Mouse (Mus musculus): ENCODE data around the gene Lrrc8c. TPM values are rescaled to one million over a fixed set of nuclear protein-coding genes. Genes with fewer than 3 reads are reported as not detected.

Gene Lrrc8c
- polyA plus RNA-seq (2021): 7.5 TPM

GRCm38 (mm10) chr5:105519096-105519975 lies at the start of gene Lrrc8c:
TSS of gene Lrrc8c (plus strand) at chr5:105519388.
- DNase-seq (ENCODE audit: low read depth, low spot score): no peak
- POLR2A ChIA-PET: interaction anchor here (0.8 to 1.3 kb wide), 4 partner anchors 14 to 136 kb away, joined by 3 to 4 read pairs (median 3); no protein-coding TSS in a partner anchor

GRCm38 (mm10) chr5:105472983-105473705 lies 46.0 kb upstream of the Lrrc8c start:
- DNase-seq (ENCODE audit: low read depth, low spot score) (peak; percentile 20), ATAC-seq (peak; percentile 71)
- POLR2A ChIA-PET: interaction anchor here (0.9 kb wide), 1 partner anchor 8 kb away, joined by 3 read pairs; no protein-coding TSS in a partner anchor
- H3K27me3 ChIP-seq: no peaks in the 10 kb centered on the region
- no peak for TF ChIP-seq CTCF (IDR thresholded peaks at IDR 0.05)
- CTCF ChIA-PET: interaction anchor here (0.8 to 2.5 kb wide), 2 partner anchors 12 to 69 kb away, joined by 3 to 8 read pairs; no protein-coding TSS in a partner anchor
- in situ Hi-C loops (cut with MboI; ENCODE audit: low pct_unique_long_range_greater_than_20kb): no loop called here

More at GRCm38 (mm10) chr5:105519096-105519975, at the start of gene Lrrc8c:
- TF ChIP-seq CTCF (IDR thresholded peaks at IDR 0.05): peak; percentile 69
- in situ Hi-C loops (cut with MboI; ENCODE audit: low pct_unique_long_range_greater_than_20kb): loop anchor here (5.0 kb wide), 1 partner anchor 133 kb away; no protein-coding TSS in a partner anchor
- ATAC-seq: peak; percentile 96
- CTCF ChIA-PET: interaction anchor here (0.6 to 2.0 kb wide), 11 partner anchors 21 to 350 kb away, joined by 3 to 14 read pairs (median 3); no protein-coding TSS in a partner anchor
- H3K27me3 ChIP-seq: no peaks in the 10 kb centered on the region

GRCm38 (mm10) chr5:105477527-105477926 lies 41.7 kb upstream of the Lrrc8c start:
- DNase-seq (ENCODE audit: low read depth, low spot score): no peak
- TF ChIP-seq CTCF (IDR thresholded peaks at IDR 0.05): no peak
- no peak for ATAC-seq
- POLR2A ChIA-PET: no interaction called here
- no peaks in the 10 kb centered on the region for H3K27me3 ChIP-seq
- in situ Hi-C loops (cut with MboI; ENCODE audit: low pct_unique_long_range_greater_than_20kb): no loop called here
- CTCF ChIA-PET: interaction anchor here (1.1 kb wide), 1 partner anchor 15 kb away, joined by 3 read pairs; no protein-coding TSS in a partner anchor

- CTCF ChIA-PET: interaction anchor here (0.8 to 2.8 kb wide), 5 partner anchors 8 to 79 kb away, joined by 3 to 10 read pairs (median 3); no protein-coding TSS in a partner anchor
- POLR2A ChIA-PET: no interaction called here
- no peak for DNase-seq (ENCODE audit: low read depth, low spot score)
- no peaks in the 10 kb centered on the region for H3K27me3 ChIP-seq
- TF ChIP-seq CTCF (IDR thresholded peaks at IDR 0.05): no peak
- ATAC-seq: no peak
- in situ Hi-C loops (cut with MboI; ENCODE audit: low pct_unique_long_range_greater_than_20kb): no loop called here
Measured at GRCm38 (mm10) chr5:105479673-105480072, 39.5 kb upstream of the Lrrc8c start.

- CTCF ChIA-PET: interaction anchor here (1.0 to 2.8 kb wide), 8 partner anchors 7 to 174 kb away, joined by 3 to 10 read pairs (median 4); no protein-coding TSS in a partner anchor
Measured at GRCm38 (mm10) chr5:105480561-105480960, 38.6 kb upstream of the Lrrc8c start.

GRCm38 (mm10) chr5:105483632-105484031 lies 35.6 kb upstream of the Lrrc8c start:
- DNase-seq (ENCODE audit: low read depth, low spot score): no peak
- POLR2A ChIA-PET: no interaction called here
- CTCF ChIA-PET: interaction anchor here (1.8 to 2.0 kb wide), 2 partner anchors 10 to 78 kb away, joined by 6 to 8 read pairs; no protein-coding TSS in a partner anchor
- no peak for ATAC-seq
- in situ Hi-C loops (cut with MboI; ENCODE audit: low pct_unique_long_range_greater_than_20kb): no loop called here
- no peak for TF ChIP-seq CTCF (IDR thresholded peaks at IDR 0.05)
- H3K27me3 ChIP-seq: no peaks in the 10 kb centered on the region

More at GRCm38 (mm10) chr5:105480561-105480960, 38.6 kb upstream of the Lrrc8c start:
- ATAC-seq: no peak
- no peak for TF ChIP-seq CTCF (IDR thresholded peaks at IDR 0.05)
- no peak for DNase-seq (ENCODE audit: low read depth, low spot score)
- no peaks in the 10 kb centered on the region for H3K27me3 ChIP-seq
- in situ Hi-C loops (cut with MboI; ENCODE audit: low pct_unique_long_range_greater_than_20kb): no loop called here
- POLR2A ChIA-PET: no interaction called here

- in situ Hi-C loops (cut with MboI; ENCODE audit: low pct_unique_long_range_greater_than_20kb): no loop called here
- no peak for DNase-seq (ENCODE audit: low read depth, low spot score)
- ATAC-seq: no peak
- ChIA-PET POLR2A (no interaction called here), CTCF (interaction anchor here (1.8 to 2.0 kb wide), 2 partner anchors 11 to 79 kb away, joined by 6 to 8 read pairs; no protein-coding TSS in a partner anchor)
- H3K27me3 ChIP-seq: no peaks in the 10 kb centered on the region
- no peak for TF ChIP-seq CTCF (IDR thresholded peaks at IDR 0.05)
Measured at GRCm38 (mm10) chr5:105484247-105484646, 34.9 kb upstream of the Lrrc8c start.

GRCm38 (mm10) chr5:105484891-105485290 lies 34.3 kb upstream of the Lrrc8c start:
- in situ Hi-C loops (cut with MboI; ENCODE audit: low pct_unique_long_range_greater_than_20kb): no loop called here
- ATAC-seq (no peak), DNase-seq (ENCODE audit: low read depth, low spot score) (no peak)
- TF ChIP-seq CTCF (IDR thresholded peaks at IDR 0.05): no peak
- H3K27me3 ChIP-seq: no peaks in the 10 kb centered on the region
- ChIA-PET CTCF (interaction anchor here (1.8 to 2.0 kb wide), 2 partner anchors 12 to 79 kb away, joined by 6 to 8 read pairs; no protein-coding TSS in a partner anchor), POLR2A (no interaction called here)

- ChIA-PET CTCF (interaction anchor here (1.2 to 7.8 kb wide), 3 partner anchors 29 to 147 kb away, joined by 3 to 56 read pairs (median 4); partner anchors contain the start of gene Lrrc8c), POLR2A (no interaction called here)
- no peak for DNase-seq (ENCODE audit: low read depth, low spot score)
- in situ Hi-C loops (cut with MboI; ENCODE audit: low pct_unique_long_range_greater_than_20kb): loop anchor here (5.0 kb wide), 1 partner anchor 83 kb away; no protein-coding TSS in a partner anchor
- no peaks in the 10 kb centered on the region for H3K27me3 ChIP-seq
- TF ChIP-seq CTCF (IDR thresholded peaks at IDR 0.05): no peak
- no peak for ATAC-seq
Measured at GRCm38 (mm10) chr5:105490211-105490610, 29.0 kb upstream of the Lrrc8c start.

- CTCF ChIA-PET: interaction anchor here (1.2 to 7.8 kb wide), 6 partner anchors 11 to 377 kb away, joined by 3 to 56 read pairs (median 5); no protein-coding TSS in a partner anchor
- in situ Hi-C loops (cut with MboI; ENCODE audit: low pct_unique_long_range_greater_than_20kb): loop anchor here (5.0 kb wide), 1 partner anchor 84 kb away; no protein-coding TSS in a partner anchor
- no peaks in the 10 kb centered on the region for H3K27me3 ChIP-seq
- DNase-seq (ENCODE audit: low read depth, low spot score): no peak
- ATAC-seq: no peak
- POLR2A ChIA-PET: no interaction called here
- peak; percentile 68 for TF ChIP-seq CTCF (IDR thresholded peaks at IDR 0.05)
Measured at GRCm38 (mm10) chr5:105491389-105491788, 27.8 kb upstream of the Lrrc8c start.

Measured in Patski (cell line).